ENCODE assay signal across 17 mouse cellular contexts in genomic region chr11:64880674-64881073, GRCm38 (mm10).
A peak's percentile ranks its signal among the peaks of the same experiment; 100 is the strongest.
DNase-seq lines count a peak whose midpoint lies in the region; ATAC-seq and TF ChIP-seq lines count a peak whose summit lies in the region.
"Had no signal": no experiment of that assay in that cellular context is flagged by ENCODE, and none has a peak within 500 bp of the region (broad histone marks: within the 10 kb centered on the region; RNA-seq: fewer than 3 reads in every experiment).

No protein-coding gene starts in this region.

- H3K9me3 ChIP-seq in lung, embryonic 14.5 days (ENCODE audit: low read depth, low read length), result no peaks in the 10 kb centered on the region
- H3K9me3 ChIP-seq in limb, embryonic 10.5 days (replicated peaks), result no peaks in the 10 kb centered on the region
- H3K9me3 ChIP-seq: hindbrain, embryonic 13.5 days; liver, embryonic 15.5 days; midbrain, embryonic 12.5 days had no signal

- no peaks in the 10 kb centered on the region for H3K27me3 ChIP-seq in lung, embryonic 14.5 days (ENCODE audit: insufficient read depth, low read length)
- peaks cover 43% of the 10 kb centered on the region; the same call in 1 of the 2 replicates for H3K27me3 ChIP-seq in limb, embryonic 10.5 days (ENCODE audit: low read depth, poor library complexity, severe bottlenecking)
- H3K27me3 ChIP-seq: Patski had no signal

- H3K9ac ChIP-seq in lung, embryonic 14.5 days, result no peak overlapping the region
- H3K9ac ChIP-seq: hindbrain, embryonic 13.5 days; liver, embryonic 15.5 days; midbrain, embryonic 12.5 days had no signal

- no peaks in the 10 kb centered on the region for H3K4me1 ChIP-seq in lung, embryonic 14.5 days (ENCODE audit: insufficient read depth)
- peaks cover 4% of the 10 kb centered on the region for H3K4me1 ChIP-seq in limb, embryonic 10.5 days
- H3K4me1 ChIP-seq: hindbrain, embryonic 13.5 days; liver, embryonic 15.5 days; midbrain, embryonic 12.5 days had no signal

- H3K27ac ChIP-seq in lung, embryonic 14.5 days (ENCODE audit: low read depth), result no peak overlapping the region
- no peak overlapping the region for H3K27ac ChIP-seq in limb, embryonic 10.5 days
- H3K27ac ChIP-seq: hindbrain, embryonic 13.5 days; liver, embryonic 15.5 days; midbrain, embryonic 12.5 days had no signal

- H3K36me3 ChIP-seq in lung, embryonic 14.5 days (ENCODE audit: insufficient read depth), result no peaks in the 10 kb centered on the region
- H3K36me3 ChIP-seq in limb, embryonic 10.5 days, result no peaks in the 10 kb centered on the region
- H3K36me3 ChIP-seq: hindbrain, embryonic 13.5 days; liver, embryonic 15.5 days; midbrain, embryonic 12.5 days had no signal

- no peak overlapping the region for H3K4me2 ChIP-seq in lung, embryonic 14.5 days
- H3K4me2 ChIP-seq: hindbrain, embryonic 13.5 days; liver, embryonic 15.5 days; midbrain, embryonic 12.5 days had no signal

- TF ChIP-seq CTCF in lung, embryonic 14.5 days (IDR thresholded peaks at IDR 0.05; ENCODE audit: low read depth), result 0 out of 2 replicates have a peak, but pooled peaks have one; percentile 5

- WGBS in lung, embryonic 14.5 days, result 25% methylated on average over 8 of the region's 8 CpGs
- 32% methylated on average over 8 of the region's 8 CpGs for WGBS in limb, embryonic 10.5 days

- DNase-seq in CD4-positive, CD25-positive, alpha-beta regulatory T cell, adult 2 months (ENCODE audit: low read depth, low spot score), result peak; percentile 3
- peak; percentile 24 for DNase-seq in lung, embryonic 14.5 days
- no peak for DNase-seq in lung, postnatal 10 days
- peak; percentile 53 for DNase-seq in limb, embryonic 10.5 days (ENCODE audit: low spot score)
- DNase-seq in thymus, postnatal 4 days, result peak; percentile 67
- DNase-seq in gastrocnemius, postnatal 10 days, result no peak
- no peak for DNase-seq in heart, adult 8-10 months (ENCODE audit: low spot score)
- DNase-seq: cerebellum, adult 11-12 months; kidney, adult 11 months; kidney, postnatal 4 days had no signal

- no peak for ATAC-seq in CD4-positive, CD25-positive, alpha-beta regulatory T cell, adult 4 months
- no peak for ATAC-seq in lung, embryonic 14.5 days (ENCODE audit: insufficient read depth)
- ATAC-seq: forebrain, embryonic 16.5 days; Patski had no signal

- no peak overlapping the region for H3K4me3 ChIP-seq in lung, embryonic 14.5 days (ENCODE audit: low read depth, low read length)
- no peak overlapping the region for H3K4me3 ChIP-seq in limb, embryonic 10.5 days
- H3K4me3 ChIP-seq: erythroblast, embryonic 14.5 days; hindbrain, embryonic 13.5 days; liver, embryonic 15.5 days; midbrain, embryonic 12.5 days had no signal

Comparison
In these comparisons a context has a peak if more than half of its experiments do, and no peak if none do; other contexts are left out.
1. DNase-seq: peak in CD4-positive, CD25-positive, alpha-beta regulatory T cell, adult 2 months (single experiment), lung, embryonic 14.5 days (single experiment), limb, embryonic 10.5 days (single experiment) and thymus, postnatal 4 days (single experiment); none in lung, postnatal 10 days (single experiment), gastrocnemius, postnatal 10 days (single experiment) and heart, adult 8-10 months (single experiment).